Mouse (Mus musculus): ENCODE results near the gene Smim14.

Gene Smim14

GRCm38 (mm10) chr5:65407989-65408388 is 129.0 kb downstream of the Smim14 start:
- no peak for DNase-seq (ENCODE audit: low read depth, low spot score)

- DNase-seq (ENCODE audit: low read depth, low spot score) = peak; percentile 76
Measured at GRCm38 (mm10) chr5:65401251-65401994, 135.6 kb downstream of the Smim14 start.
